Mouse (Mus musculus) embryonic facial prominence, embryonic 14.5 days (tissue): ENCODE measurements around the gene Zyx. TPM values are rescaled to one million over a fixed set of nuclear protein-coding genes. Genes with fewer than 3 reads are reported as not detected.

Experiments
- ATAC-seq: fragments of 200-750 bp; cut with Nextera tagmentation; 2 replicates; pipeline ENCODE4 v1.8.0; 2017; ENCODE audit warnings: low read depth, moderate number of reproducible peaks, moderate TSS enrichment
- DNase-seq: peaks from one replicate; pipeline ENCODE4 v3.0.0-alpha.2; 2015; ENCODE audit warnings: low spot score
- H3K27ac ChIP-seq: fragments of 300-500 bp; sonication (generic); replicated peaks from 2 replicates; pipeline ENCODE4 v1.5.1; 2014; ENCODE audit warnings: low read depth, mild to moderate bottlenecking, low read length, moderate library complexity
- H3K27me3 ChIP-seq: fragments of 300-500 bp; sonication (generic); replicated peaks from 2 replicates; pipeline ENCODE4 v1.6.1; 2014; ENCODE audit warnings: low read length; ENCODE audit not compliant: control insufficient read depth, insufficient read depth
- H3K36me3 ChIP-seq: fragments of 300-500 bp; sonication (generic); 2 replicates; pipeline ENCODE4 v1.6.1; 2014; ENCODE audit warnings: low read length, mixed read lengths; ENCODE audit not compliant: control insufficient read depth, insufficient read depth
- H3K4me1 ChIP-seq: fragments of 300-500 bp; sonication (generic); 2 replicates; pipeline ENCODE4 v1.6.1; 2014; ENCODE audit warnings: antibody characterized with exemption, low read length; ENCODE audit not compliant: control insufficient read depth, insufficient read depth
- H3K4me2 ChIP-seq: fragments of 300-500 bp; sonication (generic); 2 replicates; pipeline ENCODE4 v1.6.1; 2014; ENCODE audit warnings: low read depth, mild to moderate bottlenecking, low read length, moderate library complexity, mixed read lengths
- H3K4me3 ChIP-seq: fragments of 300-500 bp; sonication (generic); 2 replicates; pipeline ENCODE4 v1.5.1; 2014; ENCODE audit warnings: low read depth, mild to moderate bottlenecking, low read length
- H3K9ac ChIP-seq: fragments of 300-500 bp; sonication (generic); 2 replicates; pipeline ENCODE4 v1.6.1; 2014; ENCODE audit warnings: low read depth, mild to moderate bottlenecking, low read length, moderate library complexity, mixed read lengths
- H3K9me3 ChIP-seq: fragments of 300-500 bp; sonication (generic); 2 replicates; pipeline ENCODE4 v1.6.1; 2016; ENCODE audit warnings: low read length; ENCODE audit not compliant: control insufficient read depth
- WGBS: fragments of 180-500 bp; shearing (Covaris S2); extraction: QIAGEN DNeasy Blood & Tissue Kit; methylation state at CpG from one replicate; pipeline ENCODE4 v1.1.7; 2014; 5-methylcytosine and 5-hydroxymethylcytosine counted together
- polyA plus RNA-seq: library from polyadenylated mRNA; unstranded; fragments of >200 nt; fragmentation: Nextera tagmentation; extraction: Ambion mirVana; gene quantifications from 2 replicates; pipeline ENCODE4 v1.2.1, GENCODE M21; 2014

Zyx gene
- polyA plus RNA-seq, 1 experiment from 2014 or later: 156 TPM

DNA sequence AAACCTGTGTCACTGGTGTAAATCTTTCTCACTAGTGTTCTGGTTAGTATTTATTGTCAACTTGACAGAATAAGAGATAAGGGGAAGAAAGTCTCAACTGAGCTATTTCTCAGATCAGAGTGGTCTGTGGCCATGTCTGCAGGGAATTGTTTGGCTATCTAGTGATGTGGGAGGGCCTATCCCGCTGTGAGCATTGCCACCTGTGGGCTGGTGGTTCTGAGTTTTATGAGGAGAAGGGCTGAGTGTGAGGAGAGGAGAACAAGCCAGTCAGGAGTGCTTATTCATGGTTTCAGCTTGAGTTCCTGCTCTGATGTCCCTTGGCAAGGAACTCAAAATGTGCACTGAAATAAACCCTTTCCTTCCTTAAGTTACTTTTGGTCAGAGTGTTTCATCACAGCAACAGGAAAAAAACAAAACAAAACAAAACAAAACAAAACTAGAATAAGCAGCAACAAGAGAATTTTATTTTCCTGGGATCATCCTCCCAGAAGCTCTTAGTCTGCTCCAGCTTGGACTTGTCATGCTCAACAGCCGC, 42.4 kb downstream of the Zyx start:
- H3K4me3 ChIP-seq: no peak overlapping the region
- ATAC-seq: no peak
- 0 out of 2 replicates have a peak, but pooled peaks cover 4% of the 10 kb centered on the region for H3K4me1 ChIP-seq
- no peak overlapping the region for H3K9ac ChIP-seq
- H3K27me3 ChIP-seq: no peaks in the 10 kb centered on the region
- no peak overlapping the region for H3K4me2 ChIP-seq
- H3K36me3 ChIP-seq: no peaks in the 10 kb centered on the region
- H3K27ac ChIP-seq: no peak overlapping the region
- 40% methylated on average over 2 of the region's 2 CpGs for WGBS
- DNase-seq: no peak
- H3K9me3 ChIP-seq: no peaks in the 10 kb centered on the region

DNA sequence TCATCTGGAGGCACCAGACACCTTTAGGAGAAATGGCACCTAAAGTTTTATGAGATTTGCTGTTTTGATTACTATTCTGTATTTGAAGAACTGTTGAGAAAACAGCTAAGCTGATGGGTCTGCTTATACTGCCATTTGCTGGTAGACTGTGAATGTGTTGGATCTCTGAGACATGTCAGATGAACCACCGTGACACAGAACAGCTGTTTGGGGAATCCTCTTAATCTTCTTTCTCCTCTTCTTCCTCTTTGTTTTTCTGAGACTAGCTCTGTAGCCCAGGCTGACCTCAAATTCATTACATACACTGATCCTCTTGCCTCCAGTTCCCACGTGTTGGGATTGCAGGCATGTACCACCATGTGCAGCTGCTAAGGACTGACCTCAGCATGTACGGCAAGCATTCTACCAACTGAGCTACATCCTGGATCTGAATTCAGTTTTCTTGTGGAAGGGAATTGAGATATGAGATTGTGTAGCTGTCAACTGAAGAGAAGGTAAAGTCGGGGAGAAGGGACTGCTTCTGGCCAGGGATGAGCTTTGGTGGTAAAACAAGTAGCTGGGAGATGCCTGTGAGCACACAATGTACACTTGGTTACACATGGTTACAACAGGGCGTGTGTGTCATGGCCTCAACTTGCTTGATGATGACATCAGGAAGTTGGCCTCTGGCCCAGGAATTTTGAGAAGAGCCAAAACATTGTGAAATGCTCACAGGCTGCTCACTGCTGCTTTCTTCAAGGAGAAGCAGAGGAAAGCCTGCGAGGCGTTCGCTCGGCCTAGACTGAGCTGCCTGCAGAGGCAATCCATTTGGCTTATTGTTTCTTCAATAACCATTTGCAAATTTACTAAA, 46.8 kb downstream of the Zyx start:
- Histone ChIP-seq H3K27me3 (no peaks in the 10 kb centered on the region), H3K27ac (no peak overlapping the region), H3K9ac (no peak overlapping the region), H3K36me3 (no peaks in the 10 kb centered on the region), H3K4me2 (no peak overlapping the region), H3K9me3 (no peaks in the 10 kb centered on the region), H3K4me3 (no peak overlapping the region), H3K4me1 (0 out of 2 replicates have a peak, but pooled peaks cover 4% of the 10 kb centered on the region)
- DNase-seq: peak; percentile 84
- 46% methylated on average over 9 of the region's 9 CpGs for WGBS
- ATAC-seq: peak; percentile 86

DNA sequence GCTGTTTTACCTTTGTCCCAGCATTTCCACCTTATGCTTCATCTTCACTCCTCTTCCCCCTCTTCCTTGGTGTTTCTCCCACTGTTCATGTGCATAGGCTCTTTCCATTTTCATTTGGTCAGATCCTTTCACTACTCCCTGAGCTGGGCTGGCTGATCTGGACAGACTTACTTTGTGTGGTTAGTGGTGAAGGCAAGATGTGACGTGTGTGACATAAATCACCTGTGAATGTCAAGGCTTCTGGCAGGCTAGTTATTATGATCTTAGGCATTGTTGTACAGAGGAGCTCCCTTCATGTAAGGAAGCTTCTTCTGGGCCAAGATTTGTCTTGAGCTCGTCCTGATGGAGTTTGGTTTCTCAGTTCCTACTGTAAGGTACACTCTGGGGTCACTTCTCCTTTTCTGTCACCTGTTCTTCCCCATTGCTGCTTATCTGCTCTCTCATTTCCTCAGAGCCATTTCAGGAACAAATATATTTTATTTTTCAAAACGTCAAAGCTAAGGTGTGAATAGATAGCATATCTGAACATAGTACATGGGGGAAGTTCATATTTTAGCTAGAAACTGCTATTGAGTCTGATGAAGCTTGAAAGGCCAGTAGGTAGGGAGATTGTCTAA, 47.7 kb downstream of the Zyx start:
- H3K27ac ChIP-seq: no peak overlapping the region
- no peaks in the 10 kb centered on the region for H3K9me3 ChIP-seq
- ATAC-seq (no peak), DNase-seq (no peak)
- H3K9ac ChIP-seq: no peak overlapping the region
- H3K4me2 ChIP-seq: no peak overlapping the region
- H3K4me1 ChIP-seq: 0 out of 2 replicates have a peak, but pooled peaks cover 4% of the 10 kb centered on the region
- no peak overlapping the region for H3K4me3 ChIP-seq
- no peaks in the 10 kb centered on the region for H3K27me3 ChIP-seq
- H3K36me3 ChIP-seq: no peaks in the 10 kb centered on the region
- 80% methylated on average over 3 of the region's 3 CpGs for whole genome bisulfite sequencing

DNA sequence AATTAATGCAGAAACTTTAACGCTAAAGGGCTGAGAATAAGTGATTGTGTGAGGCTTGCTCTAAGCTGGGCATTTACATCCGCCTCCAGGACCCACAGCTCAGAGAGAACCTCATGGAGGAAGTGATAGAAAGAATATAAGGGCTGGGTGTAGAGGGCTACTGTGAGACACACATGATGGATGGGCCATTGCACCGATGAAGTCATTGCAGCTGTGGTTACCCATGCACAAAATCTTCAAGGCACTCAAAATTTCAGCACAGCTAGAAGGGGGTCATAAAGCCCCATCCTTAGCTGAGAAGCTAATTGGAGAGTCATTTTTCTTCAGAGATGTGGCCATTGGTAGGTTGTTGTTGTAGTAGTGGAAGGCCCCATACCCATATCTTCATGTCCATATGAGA, 48.9 kb downstream of the Zyx start:
- Histone ChIP-seq H3K9me3 (no peaks in the 10 kb centered on the region), H3K9ac (no peak overlapping the region), H3K4me1 (0 out of 2 replicates have a peak, but pooled peaks cover 4% of the 10 kb centered on the region), H3K4me2 (no peak overlapping the region), H3K4me3 (no peak overlapping the region), H3K27me3 (no peaks in the 10 kb centered on the region), H3K27ac (no peak overlapping the region), H3K36me3 (no peaks in the 10 kb centered on the region)
- DNase-seq (no peak), ATAC-seq (no peak)
- WGBS: 90% methylated on average over 3 of the region's 3 CpGs

DNA sequence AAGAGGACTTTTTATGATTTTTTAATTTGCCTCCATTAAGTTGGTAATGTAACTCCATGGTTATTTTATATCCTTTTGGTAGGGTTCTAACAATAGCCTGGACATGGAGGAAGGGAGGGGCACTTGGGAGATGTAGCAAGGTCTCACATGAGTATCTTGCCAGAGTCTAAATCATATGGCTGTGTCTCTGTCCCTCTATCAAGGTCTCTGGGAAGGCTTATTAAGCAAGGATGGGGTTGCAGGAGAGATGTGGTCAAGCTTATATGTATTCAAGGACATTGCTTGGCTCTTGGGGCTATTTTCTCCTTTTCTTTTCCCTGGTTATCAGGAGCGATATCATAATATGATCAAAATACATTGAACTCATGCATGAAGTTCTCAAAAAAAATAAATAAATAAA, 49.6 kb downstream of the Zyx start:
- H3K4me3 ChIP-seq: no peak overlapping the region
- ATAC-seq (no peak), DNase-seq (no peak)
- H3K36me3 ChIP-seq: no peaks in the 10 kb centered on the region
- H3K9me3 ChIP-seq: no peaks in the 10 kb centered on the region
- 0 out of 2 replicates have a peak, but pooled peaks cover 4% of the 10 kb centered on the region for H3K4me1 ChIP-seq
- H3K27me3 ChIP-seq: no peaks in the 10 kb centered on the region
- WGBS: 93% methylated on average over 1 of the region's 1 CpGs
- no peak overlapping the region for H3K4me2 ChIP-seq
- no peak overlapping the region for H3K27ac ChIP-seq
- no peak overlapping the region for H3K9ac ChIP-seq

DNA sequence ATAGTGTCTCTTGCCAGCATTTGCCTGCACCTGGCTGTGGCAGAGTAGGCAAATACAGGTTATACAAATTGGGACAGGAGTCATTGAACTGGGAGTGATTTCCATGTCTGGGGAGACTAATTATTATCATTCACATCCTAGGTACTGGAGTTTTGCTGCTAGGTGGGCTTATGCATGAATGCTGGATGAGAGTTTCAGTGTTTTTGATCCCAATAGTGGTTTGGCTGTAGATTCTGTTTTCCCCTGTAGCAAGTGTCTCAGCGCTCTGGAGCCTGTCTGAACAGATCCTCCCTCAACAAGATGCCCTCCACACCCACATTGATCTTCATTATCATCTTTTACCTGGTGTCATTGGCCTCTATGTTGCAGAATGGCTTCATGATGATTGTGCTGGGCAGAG, 50.5 kb downstream of the Zyx start, which contains the start of gene Tas2r143:
Tas2r143 (plus strand) TSS at position 301 of the 400 bp plus-strand sequence.
- Histone ChIP-seq H3K4me2 (no peak within 1 kb of the TSS), H3K9me3 (no peaks in the 10 kb centered on the region), H3K4me1 (0 out of 2 replicates have a peak, but pooled peaks cover 4% of the 10 kb centered on the region), H3K9ac (no peak within 1 kb of the TSS), H3K4me3 (no peak within 1 kb of the TSS), H3K36me3 (no peaks in the 10 kb centered on the region), H3K27ac (no peak within 1 kb of the TSS), H3K27me3 (no peaks in the 10 kb centered on the region)
- DNase-seq (no peak), ATAC-seq (no peak)
- 81% methylated on average over 1 of the region's 1 CpGs for WGBS

DNA sequence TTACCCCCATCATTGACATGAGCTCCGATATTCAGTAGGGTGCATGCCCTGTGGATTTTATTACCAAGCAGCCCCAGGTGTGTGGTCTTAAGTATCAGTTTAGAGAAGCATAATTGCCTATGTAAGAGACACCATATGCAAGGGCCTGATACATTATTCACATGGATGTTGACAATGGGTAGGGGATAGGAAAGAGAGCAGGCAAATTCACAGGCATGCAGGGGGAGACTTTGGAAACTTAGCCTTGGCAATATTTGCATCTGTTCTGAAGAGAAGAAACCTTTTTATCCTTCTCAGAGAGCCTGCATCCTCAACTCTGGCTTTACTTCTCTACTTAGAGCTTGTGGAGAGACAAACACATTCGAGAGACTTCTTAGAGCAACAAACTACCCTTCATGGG, 55.7 kb downstream of the Zyx start, which contains the start of gene Tas2r135:
Tas2r135 (plus strand) TSS at position 301 of the 400 bp plus-strand sequence.
- H3K4me3 ChIP-seq: no peak within 1 kb of the TSS
- DNase-seq (no peak), ATAC-seq (no peak)
- no peaks in the 10 kb centered on the region for H3K36me3 ChIP-seq
- no peaks in the 10 kb centered on the region for H3K9me3 ChIP-seq
- H3K27me3 ChIP-seq: no peaks in the 10 kb centered on the region
- H3K9ac ChIP-seq: no peak within 1 kb of the TSS
- no peak within 1 kb of the TSS for H3K27ac ChIP-seq
- 84% methylated on average over 2 of the region's 2 CpGs for WGBS
- H3K4me2 ChIP-seq: no peak within 1 kb of the TSS
- no peaks in the 10 kb centered on the region for H3K4me1 ChIP-seq
